Mouse (Mus musculus) thymus, postnatal 10 days (tissue): ENCODE results near the gene Ccdc85b.
"Not testable (repeated sequence)": the region's sequence is repeated elsewhere in the genome, so short reads cannot be mapped to it uniquely, and the experiment has no call there.

ENCODE experiments used
- DNase-seq, 2 experiments: peaks; one replicate each; pipeline ENCODE4 v3.0.0; 2021; ENCODE audit warnings: low spot score in 2 of 2

Ccdc85b gene

DNA sequence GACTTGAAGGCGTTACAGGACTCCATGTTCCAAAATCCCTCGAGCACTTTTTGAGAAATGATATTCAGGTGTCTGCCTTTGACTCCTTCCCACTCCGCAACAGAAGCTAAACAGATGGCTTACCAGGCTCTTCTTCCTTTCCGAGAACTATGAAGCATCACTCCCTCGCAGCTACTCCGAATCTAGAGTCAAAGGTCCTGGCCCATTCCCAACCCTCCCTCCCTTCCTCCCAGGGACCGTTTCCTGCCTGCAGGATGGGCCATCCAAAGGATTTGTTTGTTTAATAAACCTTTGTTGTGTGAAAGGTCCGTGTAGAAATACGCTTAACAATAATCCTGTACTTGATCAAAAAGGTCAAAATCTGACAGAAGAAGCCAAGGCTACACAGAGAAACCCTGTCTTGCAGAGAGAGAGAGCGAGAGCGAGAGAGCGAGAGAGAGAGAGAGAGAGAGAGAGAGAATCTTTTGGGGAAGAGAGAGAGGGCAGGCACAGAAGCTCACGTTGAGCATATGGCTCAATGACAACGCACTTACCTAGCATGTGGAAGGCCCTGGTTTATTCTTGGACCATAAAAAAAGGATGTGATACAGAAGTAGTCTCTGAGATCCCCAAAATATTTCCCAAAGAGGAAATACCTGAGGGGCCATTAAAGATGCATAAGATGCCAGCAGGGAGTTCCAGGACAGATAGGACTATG, at the start of gene Ccdc85b:
Gene Ccdc85b, minus strand, starts transcription at position 149 of the 697 bp plus-strand sequence.
- DNase-seq = no peak

DNA sequence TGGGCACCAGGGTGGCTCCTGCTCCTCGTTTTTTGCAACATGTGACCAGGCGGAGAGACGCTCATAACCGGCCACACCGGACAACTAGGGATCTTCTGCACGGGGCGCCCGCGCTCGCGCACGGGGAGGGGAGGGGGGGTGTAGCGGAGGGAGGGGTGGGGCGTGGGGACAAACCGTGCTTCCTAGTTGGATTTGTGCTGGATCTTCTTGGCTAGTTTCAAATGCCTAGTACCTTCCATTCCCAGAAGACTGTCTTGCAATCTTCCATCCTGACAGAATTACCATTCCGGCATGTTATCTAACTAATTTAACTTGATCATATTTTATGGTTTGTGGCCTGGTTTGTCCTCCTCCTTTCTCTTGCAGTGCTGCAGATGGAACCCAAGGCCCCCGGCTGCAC, 46.0 kb upstream of the Ccdc85b start, which contains the start of gene 1700020D05Rik:
Gene 1700020D05Rik, minus strand, starts transcription at position 101 of the 400 bp plus-strand sequence.
- no peak for DNase-seq

DNA sequence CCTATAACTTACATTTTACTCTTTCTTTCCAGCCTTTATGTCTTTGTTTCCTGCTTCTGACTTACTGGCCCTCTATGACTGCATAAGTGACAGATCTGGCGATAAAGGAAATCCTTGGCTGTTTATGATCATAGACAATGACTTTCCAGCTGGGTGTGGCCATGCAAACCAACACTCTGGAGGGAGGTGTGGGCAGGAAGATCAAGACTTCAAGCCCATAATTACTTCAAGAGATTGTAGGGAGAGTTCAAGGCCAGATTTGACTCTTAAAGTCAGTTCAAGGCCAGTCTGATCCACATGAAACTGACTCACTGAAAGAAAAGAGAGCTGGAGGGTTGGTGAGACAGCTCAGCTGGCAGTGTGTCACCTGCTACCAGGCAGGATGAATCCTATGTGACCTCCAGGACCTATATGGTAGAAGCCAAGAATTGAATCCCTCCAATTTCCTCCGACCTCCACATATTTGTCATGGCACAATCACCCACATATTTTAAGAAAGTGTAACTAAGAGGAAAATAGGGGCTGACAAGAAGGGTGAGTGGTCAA, 42.7 kb upstream of the Ccdc85b start:
- DNase-seq = no peak

DNA sequence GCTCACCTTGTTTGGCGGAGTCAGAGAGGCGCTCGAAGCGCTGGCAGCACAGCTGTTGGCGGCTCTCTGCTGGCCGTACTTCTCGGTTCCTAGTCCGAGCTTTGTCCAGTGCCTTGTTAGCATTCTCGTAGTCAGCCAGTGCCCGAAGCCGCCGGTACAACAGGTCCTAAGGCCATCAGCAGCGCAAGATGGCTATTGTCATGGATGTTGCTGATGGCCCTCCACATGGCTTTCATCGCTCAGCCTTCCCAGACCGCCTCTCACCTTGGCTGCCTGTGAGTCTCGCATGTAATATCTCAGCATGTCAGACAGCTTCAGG, 38.3 kb upstream of the Ccdc85b start:
- DNase-seq = no peak

DNA sequence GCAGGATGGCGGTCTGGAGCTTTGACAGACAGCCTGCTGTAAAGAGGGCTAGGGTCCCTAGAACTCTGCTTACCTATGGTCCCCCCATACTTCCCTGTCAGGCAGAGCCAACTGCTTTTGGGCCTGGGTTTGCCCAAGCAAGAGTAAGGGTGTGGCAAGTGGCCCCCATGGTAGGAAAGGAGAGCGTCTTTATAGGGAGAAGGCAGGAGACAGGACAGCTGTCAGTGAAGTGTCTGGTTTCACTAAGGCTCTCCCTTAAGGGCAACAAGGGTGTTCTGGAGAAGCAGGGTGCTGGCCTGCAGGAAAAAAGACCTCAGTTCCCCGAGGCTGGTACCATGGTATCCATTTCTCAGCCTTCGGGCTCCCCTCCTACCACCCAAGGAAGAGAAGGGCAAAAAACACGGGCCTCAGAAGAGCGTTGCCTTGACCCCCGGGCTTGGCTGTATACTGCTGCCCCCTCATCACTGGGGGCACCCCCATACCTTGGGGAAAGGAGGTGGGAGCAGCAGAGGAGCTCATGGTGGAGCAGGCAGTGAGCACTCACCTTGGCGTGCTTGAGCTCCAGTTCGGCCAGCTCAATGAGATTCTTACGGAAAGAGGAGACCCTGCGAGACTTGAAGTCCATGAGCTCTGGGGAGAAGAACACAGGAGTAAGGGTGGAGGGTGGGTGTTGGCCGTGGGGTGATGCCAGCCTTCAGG, 37.8 kb upstream of the Ccdc85b start:
- no peak for DNase-seq

DNA sequence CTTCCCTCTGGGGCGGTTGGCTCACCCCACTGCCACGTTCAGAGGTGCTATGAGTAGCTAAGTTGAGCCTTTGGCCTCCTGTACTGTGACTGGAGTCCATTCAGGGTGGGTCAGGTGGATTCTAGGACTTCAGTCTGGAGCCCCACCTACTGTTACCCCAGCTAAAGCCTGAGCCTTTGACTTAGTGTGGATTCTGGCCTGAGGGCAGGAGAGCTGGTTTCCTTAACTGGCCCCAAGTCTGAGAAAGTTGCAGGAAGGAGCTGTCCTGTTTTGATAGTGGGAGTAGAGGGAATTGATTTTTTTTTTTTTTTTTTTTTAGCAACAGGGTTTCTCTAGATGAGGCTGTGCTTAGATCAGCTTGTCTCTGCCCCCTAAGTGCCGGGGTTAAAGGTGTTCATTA, 36.6 kb upstream of the Ccdc85b start:
- no peak for DNase-seq

DNA sequence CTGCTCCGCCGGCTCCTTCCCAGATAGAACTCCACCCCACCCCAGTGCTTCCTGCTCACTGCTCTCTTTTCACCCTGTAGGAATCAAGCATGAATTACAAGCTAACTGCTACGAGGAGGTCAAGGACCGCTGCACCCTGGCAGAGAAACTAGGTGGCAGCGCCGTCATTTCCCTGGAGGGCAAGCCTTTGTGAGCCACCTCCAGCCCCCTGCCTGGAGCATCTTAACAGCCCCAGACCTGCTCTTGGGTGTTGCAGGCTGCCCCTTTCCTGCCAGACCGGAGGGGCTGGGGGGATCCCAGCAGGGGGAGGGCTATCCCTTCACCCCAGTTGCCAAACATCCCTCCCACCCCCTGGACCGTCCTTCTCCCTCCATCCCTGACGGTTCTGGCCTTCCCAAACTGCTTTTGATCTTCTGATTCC, 35.6 kb upstream of the Ccdc85b start:
- DNase-seq = not testable (repeated sequence)

DNA sequence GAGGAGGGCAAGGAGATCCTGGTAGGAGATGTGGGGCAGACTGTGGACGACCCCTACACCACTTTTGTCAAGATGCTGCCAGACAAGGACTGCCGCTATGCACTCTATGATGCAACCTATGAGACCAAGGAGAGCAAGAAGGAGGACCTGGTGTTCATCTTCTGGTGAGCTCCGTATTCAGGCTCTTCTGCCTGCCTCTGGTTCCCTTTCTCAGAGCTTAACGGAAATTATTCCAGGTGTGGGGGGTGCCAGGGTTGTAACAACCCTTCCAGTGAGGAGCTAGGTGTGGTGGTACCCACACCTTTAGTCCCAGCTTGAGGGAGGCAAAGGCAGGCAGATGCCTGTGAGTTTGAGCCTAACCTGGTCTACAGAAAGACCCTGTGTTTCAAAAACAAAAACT, 34.9 kb upstream of the Ccdc85b start:
- no peak for DNase-seq

DNA sequence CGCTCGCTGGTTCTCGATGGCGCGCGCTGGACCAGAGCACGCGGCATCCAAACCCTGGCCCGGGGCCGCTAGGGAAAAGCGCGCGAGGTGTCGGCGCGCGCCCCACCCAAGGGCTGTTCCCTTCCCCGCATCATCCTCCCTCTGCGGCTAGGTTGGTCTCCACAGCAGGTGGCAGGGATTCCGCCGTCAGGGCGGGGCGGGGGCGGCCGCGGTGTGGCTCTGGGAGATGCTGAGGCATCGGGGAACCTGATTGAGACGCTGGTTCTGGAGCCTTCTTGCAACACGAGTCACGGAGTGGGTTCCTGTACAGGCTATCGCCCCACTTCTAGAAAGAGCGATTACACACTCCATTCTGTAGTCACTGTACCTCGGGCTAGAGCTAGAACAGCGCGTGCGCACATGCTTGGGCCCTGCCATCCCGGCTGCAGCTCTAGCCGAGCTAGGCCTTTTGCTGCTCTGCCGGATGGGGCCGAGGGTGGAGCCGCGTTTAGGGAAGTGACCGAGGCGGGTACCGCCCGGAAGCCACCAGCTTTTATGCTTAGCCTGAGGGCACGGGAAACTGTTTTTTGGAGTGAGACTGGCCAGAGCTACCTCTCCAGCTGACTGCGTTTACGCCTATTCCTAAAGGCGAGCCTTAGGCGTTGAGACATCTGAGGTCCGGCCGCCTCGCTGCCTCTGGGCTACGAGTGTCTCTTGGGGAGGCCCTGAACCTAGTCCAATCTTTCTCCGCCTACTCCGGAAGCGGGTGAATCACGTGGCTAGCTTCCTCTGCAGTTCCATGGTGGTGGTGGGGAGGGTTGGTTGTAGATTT, 33.4 kb upstream of the Ccdc85b start:
- DNase-seq = peak; percentile 78 to 81

DNA sequence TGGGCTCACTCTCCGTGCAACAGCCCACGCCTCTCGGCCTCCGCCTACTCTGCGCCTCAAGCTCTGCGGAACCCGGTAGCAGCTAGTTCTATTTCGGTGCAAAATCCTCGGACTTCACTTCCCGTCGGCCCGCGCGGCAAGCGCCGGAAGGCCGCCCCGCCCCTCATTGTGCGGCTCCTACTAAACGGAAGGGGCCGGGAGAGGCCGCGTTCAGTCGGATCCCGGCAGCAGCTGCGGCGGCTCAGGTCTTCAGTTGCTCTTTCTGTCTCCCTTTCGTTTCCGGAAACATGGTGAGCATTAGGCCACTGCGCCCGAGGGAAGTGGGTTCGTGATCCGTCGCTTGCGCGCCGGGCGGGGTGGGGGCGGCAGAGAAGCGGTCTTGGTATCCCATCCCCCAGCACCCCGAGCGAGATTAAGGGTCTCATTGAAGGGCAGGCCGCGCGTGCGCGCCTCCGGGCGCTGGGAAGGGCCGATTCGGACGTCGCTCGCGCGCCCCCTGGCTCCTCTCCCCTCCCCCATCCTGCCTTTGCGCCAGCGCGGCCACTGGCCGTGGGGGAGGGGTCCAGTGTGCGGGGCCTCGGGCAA, 32.7 kb upstream of the Ccdc85b start, which contains the start of gene Cfl1:
Gene Cfl1, plus strand, starts transcription at position 143 of the 585 bp plus-strand sequence.
- peak; percentile 94 to 95 for DNase-seq

DNA sequence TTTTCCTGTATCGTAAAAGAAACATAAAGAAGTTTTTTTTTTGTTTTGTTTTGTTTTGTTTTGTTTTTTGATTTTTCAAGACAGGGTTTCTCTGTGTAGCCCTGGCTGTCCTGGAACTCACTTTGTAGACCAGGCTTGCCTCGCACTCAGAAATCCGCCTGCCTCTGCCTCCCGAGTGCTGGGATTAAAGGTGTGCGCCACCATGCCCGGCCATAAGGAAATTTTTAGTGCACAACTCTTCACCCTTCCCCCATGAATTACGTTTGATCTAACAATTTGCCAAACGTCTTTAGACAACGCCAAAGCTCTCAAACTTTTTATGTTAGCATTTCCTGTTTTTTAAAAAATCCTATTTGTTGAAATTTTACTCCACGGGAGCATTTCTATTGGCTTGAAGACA, 32.0 kb upstream of the Ccdc85b start:
- DNase-seq = not testable (repeated sequence)

DNA sequence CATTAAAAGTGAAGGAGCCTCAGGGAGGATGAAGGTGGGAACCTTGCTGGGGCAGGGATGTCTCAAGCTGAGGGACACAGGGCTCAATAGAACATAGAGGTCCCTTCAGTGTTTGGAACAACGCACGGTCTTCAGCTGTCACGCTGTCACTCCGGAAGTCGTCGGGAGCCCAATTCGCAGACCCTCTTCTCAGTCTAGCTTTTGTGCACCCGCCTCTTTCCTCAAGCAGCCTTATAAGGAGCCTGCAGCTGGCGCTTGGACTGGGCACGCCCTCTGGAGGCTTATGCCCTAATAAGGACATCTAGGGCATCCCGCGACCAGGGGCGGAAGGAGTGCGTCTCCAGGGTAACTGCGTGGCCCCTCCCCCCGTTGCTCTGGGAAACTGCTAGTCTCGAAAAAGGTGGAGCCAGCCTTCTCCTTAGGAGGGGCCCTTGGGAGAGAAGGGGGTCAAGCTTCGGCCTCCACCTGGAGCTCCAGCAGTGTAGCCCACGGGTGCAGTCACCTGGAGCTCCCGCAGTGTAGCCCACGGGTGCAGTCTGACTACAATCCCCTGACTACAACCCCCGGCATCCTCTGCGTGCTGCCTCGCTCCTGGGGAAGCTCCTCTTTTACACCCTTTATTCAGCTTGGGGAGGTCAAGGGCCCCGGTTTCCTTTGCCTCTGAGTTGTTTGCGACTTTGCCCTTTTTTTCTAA, 31.3 kb upstream of the Ccdc85b start:
- peak; percentile 98 to 99 for DNase-seq

DNA sequence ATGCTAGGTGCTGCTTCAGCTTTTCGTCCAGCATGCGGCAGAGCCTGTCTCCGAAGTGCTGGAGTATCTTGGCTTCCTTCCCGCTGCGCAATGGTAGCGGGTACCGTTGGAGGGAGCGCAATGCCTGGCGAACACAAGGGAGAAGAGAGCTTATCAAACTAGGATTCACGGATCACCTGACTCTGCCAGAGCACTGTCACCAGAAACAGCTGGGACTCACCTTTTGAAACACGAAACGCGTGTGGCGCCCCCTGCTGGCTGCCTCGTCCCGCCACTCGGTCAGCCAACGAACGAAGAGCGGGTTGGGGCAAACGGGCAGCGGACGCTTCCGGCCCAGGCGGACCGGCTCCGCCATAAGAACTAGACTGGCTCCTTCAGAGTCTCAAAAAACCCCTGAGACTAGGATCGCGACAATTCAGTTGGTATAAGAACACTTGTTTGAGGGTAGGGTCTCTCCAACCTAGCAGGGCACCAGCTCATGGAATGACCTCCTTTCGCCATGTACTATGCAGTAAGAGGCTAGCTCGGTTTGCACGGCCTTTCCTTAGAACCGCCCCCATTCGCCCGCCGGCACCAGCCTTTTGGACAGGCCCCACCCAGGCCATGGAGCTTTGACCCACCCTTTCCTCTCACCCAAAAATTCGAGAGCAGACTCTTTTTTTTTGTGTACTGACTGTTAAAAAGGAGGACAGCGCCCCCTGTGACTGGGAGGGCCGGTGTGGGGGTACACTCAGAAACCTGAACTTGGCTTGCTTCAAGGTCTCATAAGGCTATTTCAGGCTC, 30.3 kb upstream of the Ccdc85b start, which contains the start of gene Mus81:
Gene Mus81, minus strand, starts transcription at position 635 of the 783 bp plus-strand sequence.
- peak; percentile 93 to 98 for DNase-seq

DNA sequence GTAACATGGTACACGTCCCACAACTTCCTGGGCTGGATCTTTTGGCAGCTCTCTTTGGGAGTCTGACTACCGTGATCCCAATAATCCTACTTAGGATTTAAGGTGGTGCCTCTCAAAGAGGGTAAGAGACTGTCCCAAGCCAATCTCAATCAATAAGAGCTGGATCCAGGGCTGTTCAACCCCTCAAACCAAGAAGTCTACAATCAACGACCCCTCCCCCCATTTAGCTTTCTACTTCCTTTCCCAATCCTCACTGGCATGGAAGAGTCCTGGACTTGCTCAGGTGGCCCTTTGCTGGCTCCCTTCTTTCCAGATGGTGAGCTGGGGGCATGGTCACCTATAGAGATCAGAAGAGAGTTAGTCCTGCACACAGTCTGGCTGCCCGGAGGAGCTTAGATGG, 29.1 kb upstream of the Ccdc85b start:
- DNase-seq = no peak

DNA sequence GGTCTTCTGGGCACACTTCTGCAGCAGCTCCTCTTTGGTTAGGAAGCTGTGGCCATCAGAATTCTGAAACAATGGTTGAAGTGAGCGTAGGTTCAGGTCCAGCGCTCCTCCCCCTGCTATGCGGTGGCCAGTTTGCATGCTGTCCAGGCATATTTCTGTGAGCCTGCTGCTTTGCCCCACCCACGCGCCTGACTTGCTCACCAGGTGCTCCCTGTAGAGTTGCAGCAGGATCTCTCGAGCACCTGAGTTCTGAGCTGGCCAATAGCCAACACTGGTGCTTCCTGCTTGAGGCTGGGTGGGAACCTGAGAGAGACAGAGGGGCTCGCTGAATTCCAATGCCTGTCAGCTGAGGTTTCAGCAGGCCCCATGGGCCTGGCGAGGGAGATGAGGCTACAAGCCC, 28.6 kb upstream of the Ccdc85b start:
- no peak for DNase-seq

DNA sequence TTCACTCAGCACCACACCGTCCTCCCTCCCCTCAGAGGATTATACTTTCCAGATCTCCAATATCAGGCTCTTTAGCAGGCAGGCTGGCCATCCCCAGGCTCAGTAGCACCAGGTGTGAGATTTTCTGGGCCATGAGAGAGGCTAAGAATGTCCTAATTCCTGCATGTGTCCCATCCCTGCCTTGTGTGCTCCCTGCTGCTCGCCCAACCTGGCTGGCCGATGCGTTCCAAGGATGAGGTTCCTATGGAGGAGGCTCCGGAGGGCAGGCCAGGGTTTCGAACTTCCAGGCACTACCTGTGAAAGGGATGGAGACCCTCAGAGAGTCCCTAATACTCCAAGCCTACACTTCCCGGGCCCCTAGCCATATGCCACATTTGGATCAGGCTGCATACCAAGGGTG, 28.1 kb upstream of the Ccdc85b start:
- no peak for DNase-seq

DNA sequence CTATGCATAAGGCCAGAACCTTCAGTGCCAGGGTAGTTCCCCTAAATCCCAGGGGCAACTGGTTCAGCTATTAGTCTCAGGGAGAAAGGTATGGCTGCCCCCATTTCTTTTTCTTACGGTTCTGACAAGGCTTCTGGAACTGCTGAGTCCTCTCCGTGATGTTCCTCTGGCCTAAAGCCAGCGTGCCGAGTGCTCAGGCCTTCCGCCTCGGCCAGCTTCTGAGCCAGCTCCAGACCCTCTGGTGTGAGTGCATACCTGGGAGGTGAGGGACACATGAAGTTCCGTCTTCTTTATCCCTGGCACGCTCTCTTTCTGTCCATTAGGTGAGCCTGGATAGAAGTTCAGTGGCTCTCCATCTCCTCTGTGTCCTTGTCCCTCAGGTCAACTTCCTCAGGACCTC, 27.7 kb upstream of the Ccdc85b start:
- no peak for DNase-seq

DNA sequence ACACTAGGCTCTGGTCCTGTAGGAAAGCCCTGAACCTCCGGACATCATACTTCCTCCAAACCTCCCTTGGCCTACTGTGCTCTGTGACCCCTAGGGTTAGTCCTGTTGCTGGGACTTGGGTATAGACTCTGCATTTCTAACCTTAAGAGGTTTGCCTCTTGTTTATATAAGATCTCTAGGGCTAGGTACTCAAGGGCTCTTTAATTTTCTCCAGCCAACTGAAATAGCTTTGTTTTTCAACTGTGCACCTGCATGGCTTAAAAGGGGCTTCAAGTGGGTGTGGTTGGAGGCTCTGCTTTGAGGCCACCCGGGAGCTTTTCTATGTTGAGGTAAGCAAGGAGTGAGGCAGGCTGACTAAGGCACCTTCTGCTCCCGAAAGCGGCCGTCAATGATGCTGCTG, 26.8 kb upstream of the Ccdc85b start:
- no peak for DNase-seq

DNA sequence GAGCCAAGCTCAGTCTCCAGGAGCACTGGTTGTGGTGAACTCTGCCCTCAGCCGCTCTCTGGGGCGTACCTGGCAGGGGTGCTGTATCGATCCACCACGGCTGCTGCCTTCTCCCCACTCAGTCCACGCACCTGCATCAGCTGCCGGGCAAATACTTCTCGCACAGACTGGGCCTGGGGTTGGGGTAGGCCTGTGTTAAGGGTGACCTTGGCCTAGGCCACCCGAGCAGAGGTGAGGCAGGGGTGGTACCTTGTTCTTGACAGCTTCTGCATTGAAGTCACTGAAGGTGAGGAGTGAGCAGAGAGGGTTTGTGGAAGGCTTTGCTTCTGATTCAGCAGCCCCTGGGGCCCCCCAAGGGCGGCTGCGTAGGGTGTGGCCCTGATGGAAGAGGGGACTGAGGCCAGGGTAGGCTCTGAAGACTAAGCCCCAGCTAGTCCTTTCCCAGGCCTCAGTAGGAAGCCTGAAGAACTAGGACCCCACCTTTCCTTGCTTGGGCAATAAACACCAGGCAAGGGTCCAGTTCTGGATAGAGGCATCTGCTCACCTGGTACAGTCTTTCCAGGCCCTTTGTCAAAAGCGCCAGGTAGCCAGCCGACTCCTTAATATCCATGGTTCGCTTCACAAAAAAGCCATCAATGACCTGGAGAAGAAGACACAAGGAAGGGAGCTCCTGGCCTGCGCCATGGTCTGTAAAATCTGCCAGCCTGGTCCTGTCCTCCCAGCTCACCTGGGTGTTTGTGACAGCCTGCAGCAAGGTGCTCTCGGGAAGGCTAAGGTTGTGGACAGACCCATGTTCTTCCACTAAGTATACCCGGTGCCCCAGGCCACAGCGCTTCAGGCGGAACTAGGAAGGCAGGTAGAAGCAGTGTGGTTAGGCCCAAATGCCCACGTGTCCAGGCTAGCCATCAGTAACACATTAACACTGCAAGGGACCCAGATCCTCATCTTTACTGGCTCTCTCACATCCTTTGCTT, 26.0 kb upstream of the Ccdc85b start:
- DNase-seq = peak in 1 of 2 experiments; percentile 2
